Mouse (Mus musculus): ENCODE data around the gene Nprl2. TPM values are rescaled to one million over a fixed set of nuclear protein-coding genes. Genes with fewer than 3 reads are reported as not detected.

Nprl2 gene
- polyA plus RNA-seq (2017; shearing (Covaris generic)) = 61.0 TPM

GRCm38 (mm10) chr9:107541474-107542351, at the start of gene Nprl2, which contains the start of gene Cyb561d2:
Nprl2 (plus strand) TSS chr9:107542226.
Cyb561d2 (minus strand) TSS chr9:107542193.

GRCm38 (mm10) chr9:107533791-107534407, 8.1 kb upstream of the Nprl2 start, which contains the start of gene Tmem115:
Tmem115 (plus strand) TSS chr9:107533945.

GRCm38 (mm10) chr9:107547026-107547425, 5.0 kb downstream of the Nprl2 start, which contains the start of gene Zmynd10:
Zmynd10 (plus strand) TSS chr9:107547298.

GRCm38 (mm10) chr9:107551117-107551889, 9.3 kb downstream of the Nprl2 start, which contains the start of gene Rassf1:
Rassf1 (plus strand) TSS chr9:107551555.

DNA sequence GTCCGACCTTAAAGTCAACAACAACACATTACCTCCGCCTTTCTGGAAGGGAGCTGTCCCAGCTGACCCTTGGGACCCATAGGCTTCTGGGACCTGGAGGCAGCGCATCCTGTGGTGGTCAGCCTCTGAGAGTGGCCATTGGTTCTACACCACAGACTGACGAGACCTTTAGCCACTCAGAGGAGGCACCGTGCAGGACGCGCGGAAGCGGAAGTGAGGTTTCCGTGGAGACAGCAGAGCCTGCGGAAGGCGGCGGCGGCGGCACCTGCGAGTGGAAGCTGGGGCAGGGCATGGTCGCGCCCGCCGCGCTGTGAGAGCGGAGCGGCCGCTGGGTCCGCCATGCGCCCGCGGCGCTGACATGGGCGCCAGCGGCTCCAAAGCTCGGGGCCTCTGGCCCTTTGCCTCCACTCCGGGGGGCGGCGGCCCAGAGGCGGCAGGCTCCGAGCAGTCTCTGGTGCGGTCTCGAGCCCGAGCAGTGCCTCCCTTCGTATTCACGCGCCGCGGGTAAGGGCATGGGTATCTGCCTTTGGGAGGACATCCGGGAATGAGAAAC, 21.1 kb downstream of the Nprl2 start, which contains the start of gene Tusc2:
Gene Tusc2, plus strand, starts transcription at position 227 of the 553 bp plus-strand sequence.

DNA sequence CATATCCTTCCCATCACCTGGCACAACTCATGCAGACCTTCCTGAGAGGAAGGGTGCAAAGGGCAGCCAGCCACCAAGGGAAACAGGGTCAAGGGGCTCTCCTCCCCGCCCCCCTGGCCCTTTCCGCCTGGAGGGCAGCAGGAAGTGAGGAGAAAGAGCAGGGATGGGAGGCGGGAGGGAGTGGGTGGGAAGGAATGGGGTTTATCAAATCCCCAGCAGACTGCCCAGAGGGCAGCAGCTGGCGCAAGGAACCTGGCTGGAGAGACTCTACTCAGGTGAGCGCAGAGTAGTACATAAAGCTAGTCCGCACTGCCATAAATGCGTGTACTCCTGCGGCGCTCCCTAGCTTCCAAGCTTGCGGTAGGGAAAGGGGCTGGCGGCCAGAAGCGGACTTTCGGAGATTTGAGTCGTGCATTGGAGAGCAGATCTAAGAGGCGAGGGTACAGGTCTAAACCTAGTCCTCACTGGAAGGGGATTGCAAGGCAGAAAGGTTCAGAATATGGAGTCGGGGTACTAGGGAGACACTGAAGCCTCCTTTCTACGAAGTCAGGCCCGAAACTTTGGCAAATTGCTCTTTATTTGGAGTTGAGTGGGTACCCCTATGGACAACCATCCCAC, 25.8 kb downstream of the Nprl2 start, which contains the start of gene Hyal2:
Gene Hyal2, plus strand, starts transcription at position 244 of the 618 bp plus-strand sequence.

GRCm38 (mm10) chr9:107576357-107577107, 34.5 kb downstream of the Nprl2 start, which contains the start of gene Hyal1:
Hyal1 (plus strand) TSS chr9:107576927.

DNA sequence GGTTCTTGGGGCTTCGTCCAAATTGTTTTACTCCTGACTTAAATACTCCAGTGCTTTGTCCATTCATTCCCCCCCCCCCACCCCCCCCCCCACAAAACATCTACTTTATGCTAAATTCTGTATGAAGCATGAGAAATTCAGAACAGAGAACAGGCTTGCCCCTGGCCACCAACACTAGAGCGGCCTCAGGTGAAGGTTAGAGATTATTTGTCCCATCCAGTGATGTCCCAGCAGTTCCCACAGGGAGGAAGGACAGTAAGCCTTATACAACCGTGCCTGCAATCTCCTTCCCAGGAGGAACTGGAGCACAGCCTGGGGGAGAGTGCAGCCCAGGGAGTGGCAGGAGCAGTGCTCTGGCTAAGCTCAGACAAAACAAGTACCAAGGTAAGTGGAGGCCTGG, 36.6 kb downstream of the Nprl2 start, which contains the start of gene Naa80:
Gene Naa80, plus strand, starts transcription at position 301 of the 400 bp plus-strand sequence.

GRCm38 (mm10) chr9:107580501-107581317, 38.7 kb downstream of the Nprl2 start, which contains the start of gene Hyal3:
Hyal3 (plus strand) TSS chr9:107580818.

DNA sequence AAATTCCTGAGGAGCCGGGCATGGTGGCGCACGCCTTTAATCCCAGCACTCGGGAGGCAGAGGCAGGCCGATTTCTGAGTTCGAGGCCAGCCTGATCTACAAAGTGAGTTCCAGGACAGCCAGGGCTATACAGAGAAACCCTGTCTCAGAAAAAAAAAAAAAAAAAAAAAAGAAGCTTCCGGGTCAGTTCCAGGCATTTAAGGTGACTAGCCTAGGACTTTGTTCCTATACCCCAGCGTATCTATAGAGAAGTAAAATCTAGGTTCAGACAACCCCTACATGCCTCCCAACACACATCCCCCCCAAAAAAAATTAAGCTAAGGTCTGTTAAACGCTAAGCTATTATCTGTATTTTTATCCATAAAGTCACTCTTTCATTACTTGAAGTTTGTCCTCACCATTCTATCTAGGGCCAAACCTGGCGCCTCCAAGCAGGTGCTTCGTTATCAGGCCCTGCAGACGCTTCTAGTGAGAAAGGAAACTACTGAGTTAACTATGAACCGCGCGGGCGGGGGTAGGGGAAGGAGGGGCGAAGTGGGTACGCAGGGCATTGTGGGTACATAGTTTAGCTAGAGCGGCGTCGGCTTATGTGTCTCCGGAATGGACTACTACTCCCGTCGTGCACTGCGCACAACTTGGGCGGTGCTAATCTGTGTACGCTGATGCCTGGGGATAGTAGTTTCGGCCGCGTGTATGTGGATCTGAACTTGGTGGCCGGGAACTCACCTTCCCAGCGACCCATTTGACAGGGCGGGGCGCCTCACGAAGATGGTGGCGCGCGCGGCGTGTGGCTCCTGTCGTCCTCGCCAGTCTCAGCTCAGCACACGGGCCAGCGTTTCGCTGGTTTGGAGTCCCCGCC, 45.2 kb downstream of the Nprl2 start, which contains the start of gene Ifrd2:
Gene Ifrd2, plus strand, starts transcription at position 669 of the 859 bp plus-strand sequence.

Other genes starting within 250 kb of the Nprl2 start
- 18.2 TPM for gene Cish, start 246.2 kb upstream of the Nprl2 start, polyA plus RNA-seq (2017; shearing (Covaris generic))
- 9.9 TPM for gene Hemk1, start 203.9 kb upstream of the Nprl2 start, polyA plus RNA-seq (2017; shearing (Covaris generic))
- gene 6430571L13Rik, start 201.6 kb upstream of the Nprl2 start, polyA plus RNA-seq (2017; shearing (Covaris generic)) = 0.26 TPM
- gene Cacna2d2, start 142.6 kb upstream of the Nprl2 start, polyA plus RNA-seq (2017; shearing (Covaris generic)) = 1.7 TPM
- gene Tmem115, start 8.3 kb upstream of the Nprl2 start, polyA plus RNA-seq (2017; shearing (Covaris generic)) = 53.3 TPM
- gene Cyb561d2, start within 50 bp of the Nprl2 start, polyA plus RNA-seq (2017; shearing (Covaris generic)) = 26.2 TPM
- gene Zmynd10, start 5.1 kb downstream of the Nprl2 start, polyA plus RNA-seq (2017; shearing (Covaris generic)) = 1.2 TPM
- 104 TPM for gene Rassf1, start 9.3 kb downstream of the Nprl2 start, polyA plus RNA-seq (2017; shearing (Covaris generic))
- 32.3 TPM for gene Tusc2, start 21.0 kb downstream of the Nprl2 start, polyA plus RNA-seq (2017; shearing (Covaris generic))
- gene Hyal2, start 25.7 kb downstream of the Nprl2 start, polyA plus RNA-seq (2017; shearing (Covaris generic)) = 2.8 TPM
- 2.9 TPM for gene Hyal1, start 34.7 kb downstream of the Nprl2 start, polyA plus RNA-seq (2017; shearing (Covaris generic))
- gene Naa80, start 36.7 kb downstream of the Nprl2 start, polyA plus RNA-seq (2017; shearing (Covaris generic)) = 14.0 TPM
- not detected for gene Hyal3, start 38.6 kb downstream of the Nprl2 start, polyA plus RNA-seq (2017; shearing (Covaris generic))
- gene Ifrd2, start 45.4 kb downstream of the Nprl2 start, polyA plus RNA-seq (2017; shearing (Covaris generic)) = 24.5 TPM
- gene Sema3b, start 67.0 kb downstream of the Nprl2 start, polyA plus RNA-seq (2017; shearing (Covaris generic)) = not detected
- gene Gnai2, start 93.1 kb downstream of the Nprl2 start, polyA plus RNA-seq (2017; shearing (Covaris generic)) = 663 TPM
- 0.11 TPM for gene Slc38a3, start 127.3 kb downstream of the Nprl2 start, polyA plus RNA-seq (2017; shearing (Covaris generic))
- 5.7 TPM for gene Gnat1, start 137.5 kb downstream of the Nprl2 start, polyA plus RNA-seq (2017; shearing (Covaris generic))
- 0.72 TPM for gene Sema3f, start 168.2 kb downstream of the Nprl2 start, polyA plus RNA-seq (2017; shearing (Covaris generic))
- gene Rbm5, start 228.8 kb downstream of the Nprl2 start, polyA plus RNA-seq (2017; shearing (Covaris generic)) = 309 TPM

Data from naive thymus-derived CD4-positive, alpha-beta T cell, adult 5 months (primary cell).